8 mouse cellular contexts compared by ENCODE assay signal in the genomic region with DNA sequence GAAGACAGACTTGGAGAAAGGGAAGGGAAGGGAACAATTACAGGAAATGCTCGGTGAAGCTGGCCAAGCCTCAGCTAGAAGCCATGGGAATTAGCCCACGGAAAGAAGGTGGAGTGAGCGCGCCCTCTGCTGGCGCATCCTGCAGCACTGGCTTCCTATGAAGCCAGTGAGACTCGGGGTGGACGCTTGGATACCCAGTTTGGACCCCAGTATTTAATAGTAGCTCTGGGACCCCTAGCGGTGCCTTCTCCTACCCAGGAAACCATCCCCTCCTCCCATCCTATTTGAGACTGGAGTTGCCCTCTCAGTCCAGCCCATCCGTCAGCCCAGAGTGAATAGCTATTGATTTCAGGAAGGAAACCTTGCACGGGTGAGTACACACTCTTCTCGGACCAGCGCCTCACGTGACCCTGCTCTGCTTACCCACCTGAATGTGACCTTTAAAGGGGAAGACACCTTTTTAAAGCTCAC. TPM values are rescaled to one million over a fixed set of nuclear protein-coding genes. Genes with fewer than 3 reads are reported as not detected.
DNase-seq lines count a peak whose midpoint lies in the region; ATAC-seq and TF ChIP-seq lines count a peak whose summit lies in the region.

A gene (plus strand): TSS at position 278 of the 471 bp plus-strand sequence.

- H3K4me2 ChIP-seq in forebrain, embryonic 12.5 days = peak within 1 kb of the TSS; percentile 52
- peak within 1 kb of the TSS; percentile 55 for H3K4me2 ChIP-seq in heart, embryonic 16.5 days (ENCODE audit: low read depth, low read length)
- H3K4me2 ChIP-seq in liver, embryonic 12.5 days = peak within 1 kb of the TSS; percentile 43
- H3K4me2 ChIP-seq in myocyte (ENCODE audit: low read depth) = peak within 1 kb of the TSS; percentile 69
- H3K4me2 ChIP-seq in stomach, embryonic 14.5 days (replicated peaks; ENCODE audit: low read depth, low read length) = peak within 1 kb of the TSS; percentile 36

- TF ChIP-seq POLR2A in myocyte (IDR thresholded peaks at IDR 0.05; ENCODE audit: insufficient read length, low read depth) = no peak

- no peaks in the 10 kb centered on the region for H3K36me3 ChIP-seq in forebrain, embryonic 12.5 days (replicated peaks)
- no peaks in the 10 kb centered on the region for H3K36me3 ChIP-seq in heart, embryonic 16.5 days (ENCODE audit: control insufficient read depth, insufficient read depth)
- no peaks in the 10 kb centered on the region for H3K36me3 ChIP-seq in liver, embryonic 12.5 days
- no peaks in the 10 kb centered on the region for H3K36me3 ChIP-seq in myocyte (ENCODE audit: control insufficient read depth, insufficient read depth)
- H3K36me3 ChIP-seq in stomach, embryonic 14.5 days (ENCODE audit: control insufficient read depth, insufficient read depth, low read length) = no peaks in the 10 kb centered on the region

- no peaks in the 10 kb centered on the region; the same call in 1 of the 2 replicates for H3K27me3 ChIP-seq in forebrain, embryonic 12.5 days
- peaks cover 5% of the 10 kb centered on the region for H3K27me3 ChIP-seq in heart, embryonic 16.5 days (ENCODE audit: control insufficient read depth, insufficient read depth, low read length)
- H3K27me3 ChIP-seq in liver, embryonic 12.5 days (replicated peaks) = peaks cover 27% of the 10 kb centered on the region
- H3K27me3 ChIP-seq in myocyte (ENCODE audit: control insufficient read depth, insufficient read depth, insufficient read length) = peaks cover 3% of the 10 kb centered on the region
- no peaks in the 10 kb centered on the region for H3K27me3 ChIP-seq in stomach, embryonic 14.5 days (ENCODE audit: control insufficient read depth, insufficient read depth, low read length)

- H3K79me2 ChIP-seq in myocyte (ENCODE audit: control insufficient read depth, insufficient read depth) = no peaks in the 10 kb centered on the region

- H3K27ac ChIP-seq in forebrain, embryonic 12.5 days = peak within 1 kb of the TSS; percentile 61; the same call in 1 of the 2 replicates
- H3K27ac ChIP-seq in heart, embryonic 16.5 days (ENCODE audit: low read length) = peak within 1 kb of the TSS; percentile 73
- 0 out of 2 replicates have a peak within 1 kb of the TSS, but pooled peaks have one; percentile 20 for H3K27ac ChIP-seq in liver, embryonic 12.5 days
- peak within 1 kb of the TSS; percentile 56; the same call in 1 of the 2 replicates for H3K27ac ChIP-seq in stomach, embryonic 14.5 days (ENCODE audit: low read length)

- H3K9ac ChIP-seq in forebrain, embryonic 12.5 days = no peak within 1 kb of the TSS; the same call in 1 of the 2 replicates
- peak within 1 kb of the TSS; percentile 37 for H3K9ac ChIP-seq in heart, embryonic 16.5 days (ENCODE audit: low read length)
- no peak within 1 kb of the TSS for H3K9ac ChIP-seq in liver, embryonic 12.5 days
- H3K9ac ChIP-seq in stomach, embryonic 14.5 days (replicated peaks; ENCODE audit: low read depth, low read length) = 0 out of 2 replicates have a peak within 1 kb of the TSS, but pooled peaks have one; percentile 6

- peak within 1 kb of the TSS; percentile 23 for H3K4me3 ChIP-seq in forebrain, embryonic 12.5 days (replicated peaks)
- peak within 1 kb of the TSS; percentile 15; the same call in 1 of the 2 replicates for H3K4me3 ChIP-seq in heart, embryonic 16.5 days (ENCODE audit: low read length)
- no peak within 1 kb of the TSS; the same call in 1 of the 2 replicates for H3K4me3 ChIP-seq in liver, embryonic 12.5 days
- H3K4me3 ChIP-seq in myocyte = no peak within 1 kb of the TSS
- 0 out of 2 replicates have a peak within 1 kb of the TSS, but pooled peaks have one; percentile 5 for H3K4me3 ChIP-seq in stomach, embryonic 14.5 days (ENCODE audit: low read depth, low read length)

- H3K9me3 ChIP-seq in forebrain, embryonic 12.5 days = no peaks in the 10 kb centered on the region
- no peaks in the 10 kb centered on the region for H3K9me3 ChIP-seq in heart, embryonic 16.5 days (replicated peaks; ENCODE audit: control insufficient read depth, low read length)
- no peaks in the 10 kb centered on the region for H3K9me3 ChIP-seq in liver, embryonic 12.5 days (replicated peaks)
- no peaks in the 10 kb centered on the region for H3K9me3 ChIP-seq in stomach, embryonic 14.5 days (ENCODE audit: control insufficient read depth, low read depth, low read length)

- DNase-seq in CD4-positive helper T cell, adult 2 months (ENCODE audit: low read depth, low spot score) = peak; percentile 22
- DNase-seq in c-Kit-positive CD71-positive TER-119-negative erythroid progenitor cells, embryonic 14.5 days (ENCODE audit: low read depth) = peak; percentile 27
- DNase-seq in kidney, postnatal 14 days = peak; percentile 92

- ATAC-seq in forebrain, embryonic 12.5 days (ENCODE audit: low FRiP score) = peak; percentile 76
- ATAC-seq in heart, embryonic 16.5 days (replicated peaks; ENCODE audit: extremely low read depth, insufficient read depth, low FRiP score) = peak; percentile 66
- ATAC-seq in liver, embryonic 12.5 days = peak; percentile 65
- ATAC-seq in stomach, embryonic 14.5 days (ENCODE audit: insufficient number of reproducible peaks, insufficient read depth, low FRiP score, low read depth) = peak; percentile 65; the same call in 1 of the 2 replicates

- under 1% methylated on average over 13 of the region's 13 CpGs for WGBS in forebrain, embryonic 12.5 days
- under 1% methylated on average over 13 of the region's 13 CpGs for WGBS in heart, embryonic 16.5 days
- WGBS in liver, embryonic 12.5 days (ENCODE audit: insufficient replicate concordance) = 2% methylated on average over 13 of the region's 13 CpGs
- under 1% methylated on average over 13 of the region's 13 CpGs for WGBS in stomach, embryonic 14.5 days

- no peak within 1 kb of the TSS for H3ac ChIP-seq in myocyte (ENCODE audit: control insufficient read depth, insufficient read length)

- peaks cover 15% of the 10 kb centered on the region for H3K4me1 ChIP-seq in forebrain, embryonic 12.5 days
- peaks cover 8% of the 10 kb centered on the region for H3K4me1 ChIP-seq in heart, embryonic 16.5 days (ENCODE audit: control insufficient read depth, insufficient read depth, low read length)
- peaks cover 10% of the 10 kb centered on the region; the same call in 1 of the 2 replicates for H3K4me1 ChIP-seq in liver, embryonic 12.5 days
- peaks cover 11% of the 10 kb centered on the region; the same call in 1 of the 2 replicates for H3K4me1 ChIP-seq in stomach, embryonic 14.5 days (ENCODE audit: control insufficient read depth, insufficient read depth, low read length)

TF ChIP-seq in myocyte, 11 proteins besides CTCF, POLR2A, EP300 and RAD21:
- TF ChIP-seq TCF12 (IDR thresholded peaks at IDR 0.05; ENCODE audit: insufficient read depth, poor library complexity, severe bottlenecking) = no peak
- no peak for TF ChIP-seq E2F4 (IDR thresholded peaks at IDR 0.05; ENCODE audit: insufficient read depth)
- no peak for TF ChIP-seq REST (IDR thresholded peaks at IDR 0.05; ENCODE audit: insufficient read depth, insufficient read length)
- TF ChIP-seq POLR2AphosphoS2 (IDR thresholded peaks at IDR 0.05; ENCODE audit: insufficient read length, low read depth) = no peak
- TF ChIP-seq USF1 (IDR thresholded peaks at IDR 0.05; ENCODE audit: low read depth) = peak; percentile 80
- no peak for TF ChIP-seq MYOD1 (IDR thresholded peaks at IDR 0.05; ENCODE audit: control insufficient read depth in 1 of 3, insufficient read length in 2 of 3, low read depth in 2 of 3)
- TF ChIP-seq SRF (IDR thresholded peaks at IDR 0.05; ENCODE audit: control insufficient read depth, insufficient read length, low read depth) = no peak
- TF ChIP-seq MAX (IDR thresholded peaks at IDR 0.05; ENCODE audit: low read depth) = no peak

RNA-seq across cellular contexts. Expression of the gene that starts here (rescaled TPM):
- polyA plus RNA-seq in forebrain, embryonic 12.5 days (2016; fragmentation: Nextera tagmentation; extraction: Ambion mirVana) = 0.20 and 0.28 TPM in 2 replicates
- polyA plus RNA-seq in heart, embryonic 16.5 days (2015; fragmentation: Nextera tagmentation; extraction: Ambion mirVana) = not detected in 2 replicates
- not detected in 2 replicates for polyA plus RNA-seq in liver, embryonic 12.5 days (2016; fragmentation: Nextera tagmentation; extraction: Ambion mirVana)
- polyA plus RNA-seq in myocyte (2012; fragmentation: generic; extraction: Trizol) = not detected
- polyA plus RNA-seq in stomach, embryonic 14.5 days (2014; fragmentation: Nextera tagmentation; extraction: Ambion mirVana) = not detected in 2 replicates

Comparison
In these comparisons a context has a peak if more than half of its experiments do, and no peak if none do; other contexts are left out.
1. Peak in ATAC-seq, H3K4me3 ChIP-seq, H3K27ac ChIP-seq and H3K4me2 ChIP-seq in forebrain, embryonic 12.5 days; RNA of the gene not detected or under 1 TPM.
2. Peak in ATAC-seq, H3K4me3 ChIP-seq, H3K27ac ChIP-seq, H3K9ac ChIP-seq and H3K4me2 ChIP-seq in heart, embryonic 16.5 days; RNA of the gene not detected or under 1 TPM.
3. Peak in ATAC-seq, H3K27ac ChIP-seq and H3K4me2 ChIP-seq in liver, embryonic 12.5 days; RNA of the gene not detected or under 1 TPM.
4. Peak in ATAC-seq, H3K4me3 ChIP-seq, H3K27ac ChIP-seq, H3K9ac ChIP-seq and H3K4me2 ChIP-seq in stomach, embryonic 14.5 days; RNA of the gene not detected or under 1 TPM.
5. DNase-seq: peak in every context shown above with its lines; median percentile 92 in kidney, postnatal 14 days; 27 in c-Kit-positive CD71-positive TER-119-negative erythroid progenitor cells, embryonic 14.5 days; 22 in CD4-positive helper T cell, adult 2 months.
6. H3K27ac ChIP-seq: peak in every context shown above with its lines; median percentile 73 in heart, embryonic 16.5 days; 61 in forebrain, embryonic 12.5 days; 56 in stomach, embryonic 14.5 days; 20 in liver, embryonic 12.5 days.